Mouse (Mus musculus) cerebellum, adult (tissue): Measurements from ENCODE around the gene Rnase4.

Experiments
- ATAC-seq: cut with Nextera tagmentation; 2 replicates; pipeline ENCODE4 v1.9.2; 2017; ENCODE audit warnings: mild to moderate bottlenecking, moderate library complexity, mixed read lengths; ENCODE audit not compliant: insufficient number of reproducible peaks, low FRiP score, low TSS enrichment

The Rnase4 gene

GRCm38 (mm10) chr14:51090921-51091900, at the start of gene Rnase4, which contains the start of gene Ang:
Rnase4 (plus strand) TSS chr14:51091077.
Ang (plus strand) TSS chr14:51091150.
- ATAC-seq: no peak

GRCm38 (mm10) chr14:51041769-51042168, 49.1 kb upstream of the Rnase4 start, which contains the start of gene Rnase9:
Rnase9 (minus strand) TSS chr14:51041869.
- no peak for ATAC-seq

GRCm38 (mm10) chr14:51047846-51048245, 43.0 kb upstream of the Rnase4 start:
- ATAC-seq: no peak

- ATAC-seq: no peak
Observed at GRCm38 (mm10) chr14:51050063-51050462, 40.8 kb upstream of the Rnase4 start, which contains the start of gene Rnase11. Rnase11 (minus strand) TSS chr14:51050163.

DNA sequence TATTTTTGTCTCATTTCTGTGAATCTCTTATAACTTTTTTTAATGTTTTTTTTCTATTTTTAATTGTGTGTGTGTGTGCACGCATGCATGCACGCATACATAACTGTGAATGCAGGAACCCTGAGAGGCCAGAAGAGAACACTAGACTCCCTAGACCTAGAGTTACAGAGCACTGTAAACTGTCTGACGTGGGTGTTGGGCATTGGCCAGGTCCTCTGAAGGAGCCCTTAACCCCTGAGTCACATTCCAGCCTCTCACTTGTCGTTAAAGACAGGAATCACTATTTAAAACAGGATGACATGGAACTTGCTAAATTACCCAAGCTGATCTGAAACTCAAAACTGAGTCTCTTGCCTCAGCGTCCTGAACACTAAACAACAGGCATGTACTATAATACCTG, 38.9 kb upstream of the Rnase4 start:
- ATAC-seq: no peak

- ATAC-seq: no peak
Observed at GRCm38 (mm10) chr14:51053176-51053575, 37.7 kb upstream of the Rnase4 start.

DNA sequence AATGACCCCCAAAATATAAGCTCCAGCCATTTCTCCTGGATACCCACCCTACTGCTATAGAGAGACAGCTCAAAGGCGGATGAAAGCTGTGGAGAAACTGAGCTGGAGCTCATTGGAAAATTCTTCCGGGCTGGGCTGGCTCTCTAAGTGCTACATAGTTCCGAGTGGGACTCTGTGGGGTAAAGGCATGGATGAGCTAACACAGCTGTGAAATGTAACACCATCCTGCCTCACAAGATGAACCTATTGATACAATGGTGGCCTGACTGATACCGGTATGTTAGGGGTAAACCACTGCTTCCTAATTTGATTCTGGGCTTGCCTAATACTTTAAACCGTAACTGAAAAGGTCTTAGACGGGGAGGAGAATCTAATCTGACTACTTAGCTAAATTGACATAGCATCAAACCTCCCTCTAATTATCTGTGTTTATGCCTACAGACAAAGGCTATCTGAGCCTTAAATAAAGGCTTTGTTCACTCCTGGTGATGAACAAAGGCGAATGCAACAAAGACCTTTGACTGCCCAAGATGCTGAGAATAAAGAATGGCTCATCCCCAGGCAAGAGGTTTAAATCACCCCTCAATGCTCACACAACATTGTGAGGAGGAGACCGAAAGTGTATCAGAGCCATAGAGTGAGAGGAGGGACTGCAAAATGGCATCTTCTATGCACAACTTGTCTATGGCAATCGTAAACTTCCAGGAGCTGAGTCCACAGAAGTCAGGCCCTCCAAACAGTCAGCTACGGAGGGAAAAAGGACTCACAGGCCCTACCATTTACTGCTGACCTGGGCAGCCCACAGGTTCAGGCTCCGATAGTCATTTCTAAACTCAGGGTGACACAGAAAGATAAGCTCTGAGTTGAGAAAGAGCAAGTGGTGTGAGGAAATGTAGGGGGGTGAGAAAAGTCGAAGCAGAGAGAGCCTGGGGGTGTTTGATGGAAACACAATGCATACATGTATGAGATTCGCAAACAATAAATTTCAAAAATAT, 36.3 kb upstream of the Rnase4 start:
- ATAC-seq: no peak

DNA sequence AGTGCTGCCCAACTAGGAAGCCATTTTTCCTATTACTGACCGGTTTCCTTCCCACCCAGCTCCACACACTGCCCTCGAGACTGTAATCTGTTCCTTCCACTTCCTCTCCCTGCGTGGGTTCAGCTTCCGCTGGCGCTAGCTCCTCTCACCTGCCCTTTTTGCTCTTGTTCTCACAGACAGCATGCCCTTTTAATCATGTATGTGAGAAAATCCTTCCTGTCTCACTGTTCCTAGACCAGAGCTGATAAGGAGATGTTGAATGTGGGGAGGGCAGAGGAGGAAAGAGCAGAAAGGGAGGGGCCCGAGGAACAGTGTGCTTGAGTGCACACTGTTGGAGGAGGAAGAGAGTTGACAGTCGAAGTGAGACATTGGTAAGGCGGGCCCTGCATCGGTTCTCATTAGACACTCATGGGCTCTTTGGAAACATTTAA, 33.5 kb upstream of the Rnase4 start, which contains the start of gene Rnase12:
Rnase12 (minus strand) TSS at position 261 of the 431 bp plus-strand sequence.
- ATAC-seq: no peak

GRCm38 (mm10) chr14:51060761-51061160, 30.1 kb upstream of the Rnase4 start:
- no peak for ATAC-seq

GRCm38 (mm10) chr14:51068956-51069355, 21.9 kb upstream of the Rnase4 start:
- no peak for ATAC-seq

GRCm38 (mm10) chr14:51069617-51070016, 21.3 kb upstream of the Rnase4 start:
- no peak for ATAC-seq

DNA sequence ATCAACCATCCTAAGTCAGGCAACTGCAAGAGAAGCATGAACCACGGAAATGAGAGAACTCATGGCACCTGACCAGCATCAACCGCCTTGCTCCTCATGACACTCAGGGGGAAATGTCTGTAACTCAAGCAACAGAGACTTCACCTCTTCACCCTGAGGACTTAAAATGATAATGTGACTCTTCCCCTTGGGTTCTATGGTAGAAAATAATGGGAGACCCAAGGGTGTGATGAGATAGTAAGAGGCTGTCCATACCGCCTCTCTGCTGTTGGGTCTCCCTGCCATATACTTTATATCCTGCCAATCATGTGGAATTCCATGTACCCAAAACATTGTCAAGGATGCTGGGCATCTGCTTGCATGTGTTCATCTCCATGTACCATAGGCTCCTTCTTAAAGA, 16.5 kb upstream of the Rnase4 start, which contains the start of gene Olfr750:
Olfr750 (minus strand) TSS at position 101 of the 400 bp plus-strand sequence.
- no peak for ATAC-seq

DNA sequence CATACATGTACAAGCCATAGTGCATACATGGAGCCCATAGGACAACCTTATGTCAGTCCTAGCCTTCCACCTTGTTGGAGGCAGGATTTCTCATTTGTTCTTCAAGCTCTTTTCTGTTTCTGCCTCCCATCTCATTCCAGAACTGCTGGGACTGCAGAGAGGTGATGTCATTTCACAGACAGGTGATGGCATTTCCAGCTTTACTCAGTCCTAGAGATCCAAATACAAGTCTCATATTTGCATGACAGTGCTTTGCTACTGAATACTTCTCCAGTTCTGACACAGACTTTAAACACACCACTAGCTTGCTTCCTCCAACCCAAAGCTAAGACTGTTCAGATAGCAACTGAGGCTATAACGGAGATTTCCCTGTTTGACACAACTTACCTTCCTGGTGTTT, 11.7 kb upstream of the Rnase4 start:
- no peak for ATAC-seq

GRCm38 (mm10) chr14:51081035-51081434, 9.8 kb upstream of the Rnase4 start:
- no peak for ATAC-seq

DNA sequence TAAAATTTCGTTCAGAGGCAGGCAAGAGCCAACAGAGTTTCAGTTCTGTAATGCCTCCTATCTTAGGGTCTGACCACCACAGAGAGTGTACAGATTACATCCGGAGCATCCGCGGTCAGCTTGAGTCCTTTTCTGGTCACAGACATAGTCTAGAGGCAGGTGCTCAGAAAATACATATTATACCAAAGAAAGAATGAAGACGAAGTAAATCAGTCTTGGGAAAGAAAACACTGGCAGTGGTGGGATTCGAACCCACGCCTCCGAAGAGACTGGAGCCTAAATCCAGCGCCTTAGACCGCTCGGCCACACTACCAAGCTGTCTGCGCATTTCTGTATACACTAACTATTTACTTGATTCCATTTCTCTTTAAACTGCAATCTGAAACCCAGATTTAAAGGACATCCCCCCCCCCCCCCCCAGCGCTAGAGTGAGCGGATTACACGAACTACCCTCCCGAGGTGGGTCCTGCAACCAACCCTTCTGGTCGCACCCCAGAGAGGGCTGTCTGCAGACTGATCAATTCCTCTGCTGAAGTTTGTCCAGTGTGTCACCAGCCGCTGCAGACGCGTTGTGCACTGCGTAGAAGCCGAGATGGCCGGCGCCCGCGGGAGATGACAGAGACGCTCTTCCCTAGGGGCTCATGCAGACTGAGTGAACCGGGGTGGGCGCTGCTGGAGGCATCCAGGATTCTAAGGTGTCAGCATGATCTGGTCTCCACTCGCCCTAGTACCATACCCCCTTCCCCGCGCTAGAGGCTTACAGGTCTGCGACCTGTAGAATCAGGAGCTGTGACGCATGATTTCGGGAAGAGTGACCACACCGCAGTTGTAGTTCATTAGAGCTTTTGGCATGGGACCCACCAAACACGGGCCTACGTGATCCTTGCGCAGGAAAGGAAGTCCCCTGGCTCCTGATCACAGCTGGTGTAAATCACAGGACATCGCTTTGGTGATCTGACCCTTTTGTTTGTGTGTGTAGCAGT, 8.0 kb upstream of the Rnase4 start:
- ATAC-seq: peak; percentile 54; the same call in 1 of the 2 replicates

GRCm38 (mm10) chr14:51083805-51084204, 7.1 kb upstream of the Rnase4 start:
- no peak for ATAC-seq

GRCm38 (mm10) chr14:51085086-51085485, 5.8 kb upstream of the Rnase4 start:
- ATAC-seq: no peak

DNA sequence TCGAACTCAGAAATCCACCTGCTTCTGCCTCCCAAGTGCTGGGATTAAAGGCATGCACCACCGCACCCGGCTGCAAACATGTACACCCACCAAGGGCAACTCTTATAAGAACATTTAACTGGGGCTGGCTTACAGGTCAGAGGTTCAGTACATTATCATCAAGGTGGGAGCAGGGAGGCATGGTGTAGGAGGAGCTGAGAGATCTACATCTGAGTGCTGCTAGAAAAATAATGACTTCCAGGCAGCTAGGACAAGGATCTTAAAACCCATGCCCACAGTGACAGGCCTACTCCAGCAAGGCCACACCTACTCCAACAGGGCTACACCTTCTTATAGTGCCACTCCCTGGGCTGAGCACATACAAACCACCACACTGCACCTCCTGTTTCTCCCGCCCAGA, 5.0 kb upstream of the Rnase4 start:
- no peak for ATAC-seq

GRCm38 (mm10) chr14:51087762-51088161, 3.1 kb upstream of the Rnase4 start:
- no peak for ATAC-seq
